Mouse (Mus musculus) limb, embryonic 11.5 days (tissue): ENCODE data around the gene Bcl7c. TPM values are rescaled to one million over a fixed set of nuclear protein-coding genes. Genes with fewer than 3 reads are reported as not detected.

ENCODE experiments used
- ATAC-seq: fragments of 200-750 bp; cut with Nextera tagmentation; 2 replicates; pipeline ENCODE4 v1.8.0; 2017; ENCODE audit warnings: low read depth; ENCODE audit not compliant: insufficient number of reproducible peaks, low FRiP score, low TSS enrichment
- DNase-seq: peaks from one replicate; pipeline ENCODE4 v3.0.0-alpha.2; 2015; ENCODE audit warnings: low spot score
- H3K27ac ChIP-seq: fragments of 300-500 bp; sonication (generic); replicated peaks from 2 replicates; pipeline ENCODE4 v1.5.1; 2014; ENCODE audit warnings: low read depth, mild to moderate bottlenecking, low read length
- H3K27me3 ChIP-seq: fragments of 300-500 bp; sonication (generic); 2 replicates; pipeline ENCODE4 v1.6.1; 2014; ENCODE audit warnings: mild to moderate bottlenecking, low read length, mixed read lengths; ENCODE audit not compliant: control insufficient read depth, insufficient read depth
- H3K36me3 ChIP-seq: fragments of 300-500 bp; sonication (generic); 2 replicates; pipeline ENCODE4 v1.6.1; 2014; ENCODE audit warnings: mild to moderate bottlenecking, low read length, moderate library complexity, mixed read lengths; ENCODE audit not compliant: control insufficient read depth, insufficient read depth
- H3K4me1 ChIP-seq: fragments of 300-500 bp; sonication (generic); 2 replicates; pipeline ENCODE4 v1.6.1; 2014; ENCODE audit warnings: low read length, mixed read lengths; ENCODE audit not compliant: control insufficient read depth, insufficient read depth
- H3K4me2 ChIP-seq: fragments of 300-500 bp; sonication (generic); 2 replicates; pipeline ENCODE4 v1.6.1; 2014; ENCODE audit warnings: low read depth, mild to moderate bottlenecking, moderate library complexity; ENCODE audit not compliant: severe bottlenecking
- H3K4me3 ChIP-seq: fragments of 300-500 bp; sonication (generic); 2 replicates; pipeline ENCODE4 v1.5.1; 2014; ENCODE audit warnings: low read depth, low read length
- H3K9ac ChIP-seq: fragments of 300-500 bp; sonication (generic); 2 replicates; pipeline ENCODE4 v1.6.1; 2014; ENCODE audit warnings: mild to moderate bottlenecking, low read length
- H3K9me3 ChIP-seq: fragments of 300-500 bp; sonication (generic); 2 replicates; pipeline ENCODE4 v1.6.1; 2016; ENCODE audit warnings: low read length; ENCODE audit not compliant: control insufficient read depth
- WGBS: fragments of 180-500 bp; shearing (Covaris S2); extraction: QIAGEN DNeasy Blood & Tissue Kit; methylation state at CpG from one replicate; pipeline ENCODE4 v1.1.7; 2014; 5-methylcytosine and 5-hydroxymethylcytosine counted together
- polyA plus RNA-seq: library from polyadenylated mRNA; unstranded; fragments of >200 nt; fragmentation: Nextera tagmentation; extraction: Ambion mirVana; gene quantifications from 2 replicates; pipeline ENCODE4 v1.2.1, GENCODE M21; 2014

Bcl7c gene
- polyA plus RNA-seq, result 83.9 and 85.5 TPM in 2 replicates

DNA sequence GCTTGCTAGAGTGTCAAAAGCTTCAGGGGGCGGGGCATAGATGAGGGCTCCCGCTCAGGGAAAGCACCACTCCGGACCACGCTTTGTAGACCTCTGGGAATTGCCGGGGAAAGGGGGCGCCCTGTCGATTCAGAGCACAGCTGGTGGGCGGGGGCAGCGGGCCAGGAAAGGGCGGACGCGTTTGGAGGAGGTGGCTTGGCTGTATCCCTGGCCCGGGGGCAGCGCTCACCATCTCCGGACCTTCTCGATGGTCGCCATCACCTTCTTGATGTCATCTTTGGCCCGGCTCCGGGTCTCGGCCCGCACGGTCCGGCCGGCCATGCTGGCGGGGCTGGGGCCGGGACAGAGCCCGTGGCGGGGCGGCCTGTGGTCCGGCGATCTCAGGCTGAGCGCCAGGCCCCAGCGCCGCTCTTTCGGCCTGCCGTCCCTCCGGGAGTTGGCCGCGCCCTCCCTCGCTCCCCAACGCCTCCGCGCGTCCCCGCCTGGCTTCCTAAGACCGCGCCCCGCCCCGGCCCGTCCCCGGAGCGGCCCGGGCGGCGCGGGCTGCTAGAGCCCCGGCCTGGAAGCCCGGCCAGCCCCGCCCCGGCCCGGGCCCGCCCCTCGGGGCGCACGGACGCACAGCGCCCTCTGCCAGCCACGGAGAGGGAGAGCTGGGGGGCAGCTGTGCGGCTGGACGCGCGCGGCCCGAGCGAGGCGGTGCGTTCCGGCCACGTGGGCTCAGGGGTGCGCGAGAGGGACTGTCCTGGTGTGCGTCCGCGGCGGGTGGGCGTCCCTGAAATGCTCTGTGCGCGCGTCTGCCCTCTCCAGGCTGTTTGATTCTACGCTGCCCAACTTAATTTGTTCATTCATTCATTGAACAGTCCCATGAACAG lies at the start of gene Bcl7c:
Gene Bcl7c, minus strand, starts transcription at position 727 of the 872 bp plus-strand sequence.
- Histone ChIP-seq H3K36me3 (peaks cover 10% of the 10 kb centered on the region), H3K4me3 (peak within 1 kb of the TSS; percentile 68), H3K27ac (peak within 1 kb of the TSS; percentile 95), H3K27me3 (no peaks in the 10 kb centered on the region), H3K4me2 (peak within 1 kb of the TSS; percentile 86), H3K9me3 (no peaks in the 10 kb centered on the region), H3K9ac (peak within 1 kb of the TSS; percentile 82), H3K4me1 (peaks cover 22% of the 10 kb centered on the region)
- DNase-seq (peak; percentile 94), ATAC-seq (peak; percentile 67)
- WGBS, result under 1% methylated on average over 86 of the region's 90 CpGs

DNA sequence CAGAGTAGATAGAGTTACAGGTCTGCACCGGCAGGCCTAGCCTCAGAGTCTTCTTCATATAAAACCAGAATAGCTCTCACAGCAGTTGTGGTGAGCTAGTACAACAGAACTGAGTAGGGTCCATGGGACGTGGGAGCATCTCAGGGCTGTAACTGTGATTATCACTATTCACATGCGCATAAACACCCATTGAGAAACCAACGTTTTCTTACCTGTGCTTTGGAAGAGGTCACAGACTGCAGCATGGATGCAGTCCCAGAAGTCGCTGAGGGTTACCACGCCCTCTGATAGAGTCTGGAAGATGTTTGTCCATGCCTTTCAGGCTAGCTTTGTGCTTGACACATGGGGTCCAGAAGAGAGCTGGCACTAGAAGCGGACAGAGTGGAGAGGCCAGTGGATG lies 45.0 kb upstream of the Bcl7c start:
- Histone ChIP-seq H3K27me3 (no peaks in the 10 kb centered on the region), H3K27ac (no peak overlapping the region), H3K9me3 (no peaks in the 10 kb centered on the region), H3K9ac (no peak overlapping the region), H3K4me3 (no peak overlapping the region), H3K4me2 (no peak overlapping the region), H3K4me1 (no peaks in the 10 kb centered on the region), H3K36me3 (peaks cover 61% of the 10 kb centered on the region)
- DNase-seq (no peak), ATAC-seq (no peak)
- 92% methylated on average over 7 of the region's 7 CpGs for WGBS

DNA sequence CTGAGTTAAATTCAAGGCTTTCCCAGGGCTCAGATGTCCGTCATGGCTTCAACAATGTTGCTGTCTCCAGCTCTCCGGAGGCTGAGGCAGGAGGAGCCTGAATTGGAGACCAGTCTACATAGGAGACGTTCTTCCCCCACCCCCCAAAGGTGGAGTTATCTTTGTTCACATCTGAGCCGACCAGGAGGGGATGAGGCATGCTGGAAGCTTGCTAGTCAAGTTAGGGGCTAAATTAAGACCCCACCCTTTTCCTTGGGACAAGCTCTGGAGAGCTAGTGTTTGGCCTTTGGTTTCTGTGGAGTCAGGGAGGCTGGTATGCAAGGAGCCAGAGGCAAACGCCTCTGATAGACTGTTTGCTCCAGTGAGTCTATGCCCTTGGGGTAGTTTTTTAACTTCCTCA lies 44.4 kb upstream of the Bcl7c start:
- DNase-seq, result no peak
- WGBS, result 70% methylated on average over 5 of the region's 5 CpGs
- no peak for ATAC-seq
- Histone ChIP-seq H3K4me2 (no peak overlapping the region), H3K27ac (no peak overlapping the region), H3K9me3 (no peaks in the 10 kb centered on the region), H3K36me3 (peaks cover 62% of the 10 kb centered on the region), H3K27me3 (no peaks in the 10 kb centered on the region), H3K4me1 (no peaks in the 10 kb centered on the region), H3K9ac (no peak overlapping the region), H3K4me3 (no peak overlapping the region)

DNA sequence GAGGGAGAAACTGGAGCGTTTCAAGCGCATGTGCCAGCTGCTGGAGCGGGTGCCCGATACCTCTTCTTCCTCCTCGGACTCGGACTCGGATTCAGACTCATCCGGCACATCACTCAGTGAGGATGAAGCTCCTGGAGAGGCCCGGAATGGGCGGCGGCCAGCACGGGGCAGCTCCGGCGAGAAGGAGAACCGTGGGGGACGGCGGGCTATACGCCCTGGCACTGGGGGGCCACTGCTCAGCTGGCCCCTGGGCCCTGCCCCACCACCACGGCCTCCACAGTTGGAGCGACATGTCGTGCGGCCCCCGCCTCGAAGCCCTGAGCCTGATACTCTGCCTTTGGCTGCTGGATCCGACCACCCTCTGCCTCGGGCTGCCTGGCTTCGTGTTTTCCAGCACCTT lies 43.3 kb upstream of the Bcl7c start:
- Histone ChIP-seq H3K27me3 (no peaks in the 10 kb centered on the region), H3K4me1 (peaks cover 8% of the 10 kb centered on the region), H3K9me3 (no peaks in the 10 kb centered on the region), H3K4me2 (no peak overlapping the region), H3K36me3 (peaks cover 57% of the 10 kb centered on the region), H3K4me3 (no peak overlapping the region), H3K27ac (no peak overlapping the region), H3K9ac (no peak overlapping the region)
- ATAC-seq, result no peak
- WGBS, result 94% methylated on average over 27 of the region's 27 CpGs
- DNase-seq, result no peak

DNA sequence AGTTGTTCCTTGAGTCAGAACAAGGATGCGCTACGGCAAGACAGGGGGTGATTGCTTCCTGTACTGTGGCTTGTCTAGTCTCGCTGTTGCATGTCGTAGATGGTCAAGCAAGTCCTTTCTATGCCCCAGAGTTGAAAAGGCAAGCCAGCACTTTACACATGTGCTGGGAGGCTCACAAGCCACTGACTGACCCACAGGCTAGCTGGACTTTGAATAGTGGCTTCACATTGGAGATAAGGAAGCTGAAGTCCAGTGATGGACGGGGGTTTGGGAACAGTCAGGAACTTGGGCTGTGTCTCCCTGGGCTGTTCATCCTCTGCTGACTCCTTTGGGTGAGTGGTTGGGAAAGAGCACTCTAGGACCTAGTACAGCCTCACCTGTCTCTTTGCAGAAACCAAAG lies 42.9 kb upstream of the Bcl7c start:
- WGBS, result 93% methylated on average over 5 of the region's 5 CpGs
- H3K36me3 ChIP-seq, result peaks cover 55% of the 10 kb centered on the region
- DNase-seq (no peak), ATAC-seq (no peak)
- no peaks in the 10 kb centered on the region for H3K9me3 ChIP-seq
- H3K4me3 ChIP-seq, result no peak overlapping the region
- peaks cover 8% of the 10 kb centered on the region for H3K4me1 ChIP-seq
- H3K4me2 ChIP-seq, result no peak overlapping the region
- H3K9ac ChIP-seq, result no peak overlapping the region
- no peak overlapping the region for H3K27ac ChIP-seq
- H3K27me3 ChIP-seq, result no peaks in the 10 kb centered on the region

DNA sequence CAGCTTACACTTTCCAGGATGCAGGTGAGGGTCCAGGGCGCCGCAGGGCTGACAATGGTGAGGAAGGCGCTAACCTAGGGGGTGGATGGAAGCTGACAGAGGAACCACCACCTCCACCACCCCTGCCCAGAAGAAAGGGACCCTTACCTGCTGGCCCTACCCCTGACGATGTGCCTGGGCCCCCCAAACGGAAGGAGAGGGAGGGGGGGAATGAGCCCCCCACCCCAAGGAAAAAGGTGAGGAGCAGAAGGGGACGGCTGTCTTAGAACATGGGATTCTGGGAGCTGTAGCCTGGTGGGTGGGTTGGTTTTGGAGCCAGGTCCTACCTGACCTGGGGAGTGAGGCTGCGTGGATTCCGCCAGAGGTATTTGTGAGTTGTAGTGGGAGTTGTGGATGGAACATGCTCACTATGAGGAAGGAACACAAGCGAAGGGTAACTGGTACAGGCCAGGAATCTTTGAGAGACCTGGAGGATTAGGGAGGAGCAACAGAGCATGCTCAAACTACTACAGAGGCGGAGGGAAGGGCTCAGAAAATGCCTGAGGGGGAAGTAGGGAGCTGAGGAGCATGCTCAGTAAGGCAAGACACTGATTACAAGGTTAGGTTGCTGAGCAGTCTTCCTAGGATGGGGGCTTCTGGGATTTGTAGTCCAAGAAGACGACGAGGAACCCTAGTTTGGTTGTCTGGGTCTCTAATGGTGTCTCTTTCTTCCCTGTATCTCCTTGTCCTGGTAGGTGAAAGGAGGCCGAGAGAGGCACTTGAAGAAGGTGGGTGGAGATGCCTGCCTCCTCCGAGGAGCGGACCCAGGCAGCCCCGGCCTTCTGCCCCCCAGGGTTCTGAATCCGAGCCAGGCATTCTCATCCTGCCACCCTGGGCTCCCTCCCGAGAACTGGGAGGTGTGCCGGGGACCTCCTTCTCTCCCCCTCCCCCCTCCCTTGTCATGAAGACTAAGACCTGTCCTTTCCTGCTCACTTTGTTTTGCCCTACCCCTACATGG lies 41.7 kb upstream of the Bcl7c start:
- no peak for ATAC-seq
- Histone ChIP-seq H3K27me3 (no peaks in the 10 kb centered on the region), H3K9me3 (no peaks in the 10 kb centered on the region), H3K4me1 (peaks cover 8% of the 10 kb centered on the region), H3K27ac (no peak overlapping the region), H3K9ac (0 out of 2 replicates have a peak overlapping the region, but pooled peaks have one; percentile 17), H3K4me3 (no peak overlapping the region), H3K36me3 (peaks cover 52% of the 10 kb centered on the region), H3K4me2 (no peak overlapping the region)
- DNase-seq, result no peak
- WGBS, result 90% methylated on average over 19 of the region's 19 CpGs

DNA sequence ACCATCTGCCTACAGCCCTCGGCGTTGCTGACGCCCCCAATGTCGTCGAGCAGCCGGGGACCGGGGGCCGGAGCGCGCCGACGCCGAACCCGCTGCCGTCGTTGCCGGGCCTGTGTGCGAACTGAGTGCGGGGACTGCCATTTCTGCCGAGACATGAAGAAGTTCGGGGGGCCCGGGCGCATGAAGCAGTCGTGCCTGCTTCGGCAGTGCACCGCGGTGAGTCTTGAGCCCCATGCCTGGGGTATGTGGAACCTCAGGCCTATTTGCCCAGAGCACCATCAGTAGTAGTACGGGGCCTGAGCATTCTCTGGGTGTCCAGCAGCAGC lies 39.5 kb upstream of the Bcl7c start:
- H3K27ac ChIP-seq, result no peak overlapping the region

DNA sequence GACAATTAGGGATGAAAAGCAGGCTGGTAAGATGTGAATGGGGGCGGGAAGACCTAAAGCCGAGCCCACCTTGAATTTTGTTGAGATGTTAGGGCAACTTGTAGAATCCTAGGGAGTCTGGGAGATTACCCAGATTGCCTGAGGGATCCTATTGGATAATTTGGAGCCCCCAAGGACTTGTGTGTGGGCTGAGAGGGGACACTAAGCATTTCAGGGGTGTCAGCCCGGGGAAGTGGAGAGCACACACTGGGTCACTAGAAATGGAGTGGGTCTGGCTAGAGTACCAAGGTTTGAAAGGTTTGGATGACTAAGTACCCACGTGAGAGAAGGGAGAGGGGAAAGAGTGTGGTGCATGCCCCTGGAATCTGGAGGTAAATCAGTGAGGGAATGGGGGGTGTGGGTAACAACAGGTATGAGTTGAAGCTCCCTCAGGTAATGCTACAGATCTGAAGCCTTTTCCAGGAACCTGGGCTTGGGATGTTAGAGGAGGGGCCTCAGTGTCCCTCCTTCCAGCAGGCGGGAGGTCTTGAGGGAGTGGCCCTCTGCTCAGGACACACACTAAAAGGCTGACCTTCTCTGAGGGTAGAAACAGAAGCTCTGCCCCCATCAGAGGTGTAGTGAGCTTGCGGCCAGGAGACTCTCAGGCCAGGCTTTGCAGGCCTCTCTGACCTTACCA lies 39.0 kb upstream of the Bcl7c start:
- H3K36me3 ChIP-seq, result peaks cover 33% of the 10 kb centered on the region
- H3K27me3 ChIP-seq, result no peaks in the 10 kb centered on the region
- no peaks in the 10 kb centered on the region for H3K9me3 ChIP-seq
- peak overlapping the region; percentile 80 for H3K4me2 ChIP-seq
- DNase-seq (no peak), ATAC-seq (no peak)
- WGBS, result 44% methylated on average over 6 of the region's 6 CpGs
- H3K9ac ChIP-seq, result peak overlapping the region; percentile 85; the same call in 1 of the 2 replicates
- peak overlapping the region; percentile 93; the same call in 1 of the 2 replicates for H3K27ac ChIP-seq
- H3K4me1 ChIP-seq, result peaks cover 8% of the 10 kb centered on the region
- peak overlapping the region; percentile 87 for H3K4me3 ChIP-seq

More for the DNA sequence above, 39.5 kb upstream of the Bcl7c start:
- Histone ChIP-seq H3K27me3 (no peaks in the 10 kb centered on the region), H3K4me3 (peak overlapping the region; percentile 87), H3K4me1 (peaks cover 8% of the 10 kb centered on the region), H3K9me3 (no peaks in the 10 kb centered on the region), H3K9ac (no peak overlapping the region), H3K4me2 (peak overlapping the region; percentile 80; the same call in 1 of the 2 replicates), H3K36me3 (peaks cover 38% of the 10 kb centered on the region)
- WGBS, result 89% methylated on average over 28 of the region's 28 CpGs
- no peak for ATAC-seq
- no peak for DNase-seq
